12 mouse cellular contexts compared by ENCODE assay signal in the genomic region with DNA sequence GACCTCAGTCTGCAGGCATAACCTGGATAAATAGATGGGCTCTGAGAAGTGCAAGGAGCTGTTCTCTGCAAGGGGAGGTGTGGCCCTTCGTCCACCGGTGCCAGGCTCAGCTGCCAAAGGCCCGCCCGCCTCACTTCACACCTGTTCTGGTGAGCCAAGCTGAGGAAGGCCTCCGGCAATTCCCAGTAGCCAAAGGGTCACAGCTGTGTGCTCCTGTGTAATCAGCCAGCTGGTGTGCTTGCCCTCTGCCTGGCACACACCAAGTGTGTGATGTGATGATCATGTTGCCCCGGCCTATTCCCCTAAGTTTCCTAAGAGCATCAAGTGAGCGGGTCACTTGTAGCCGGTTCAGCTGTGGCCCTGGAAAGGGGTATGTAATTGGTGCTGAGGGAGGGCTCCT.
"Had no signal": no experiment of that assay in that cellular context is flagged by ENCODE, and none has a peak within 500 bp of the region (broad histone marks: within the 10 kb centered on the region; RNA-seq: fewer than 3 reads in every experiment).

No protein-coding gene starts in this region.

- H3K4me3 ChIP-seq: layer of hippocampus, adult 2 months; midbrain, embryonic 10.5 days; neural tube, embryonic 12.5 days; stomach, embryonic 15.5 days had no signal

- DNase-seq: kidney, adult 9 months; lung, embryonic 14.5 days; lung, postnatal 4 days; midbrain, embryonic 14.5 days; right cerebral cortex, postnatal 4 days; thymus, postnatal 4 days had no signal

- H3K9ac ChIP-seq: lung, embryonic 14.5 days; neural tube, embryonic 12.5 days; stomach, embryonic 15.5 days had no signal

- H3K27me3 ChIP-seq: neural tube, embryonic 12.5 days; stomach, embryonic 15.5 days had no signal

- H3K27ac ChIP-seq: kidney, postnatal 0 days; layer of hippocampus, adult 2 months; midbrain, embryonic 10.5 days; neural tube, embryonic 12.5 days; stomach, embryonic 15.5 days had no signal

- H3K9me3 ChIP-seq: midbrain, embryonic 10.5 days; neural tube, embryonic 12.5 days; stomach, embryonic 15.5 days had no signal

- H3K4me2 ChIP-seq: liver, embryonic 11.5 days; lung, embryonic 14.5 days; neural tube, embryonic 12.5 days; stomach, embryonic 15.5 days had no signal

- H3K4me1 ChIP-seq: midbrain, embryonic 10.5 days had no signal
